Mouse (Mus musculus) c-Kit-positive CD71-negative TER-119-negative erythroid progenitor cells, embryonic 14.5 days (primary cell): ENCODE data around the gene Bphl.
"Not testable (repeated sequence)": the region's sequence is repeated elsewhere in the genome, so short reads cannot be mapped to it uniquely, and the experiment has no call there.

Experiments used
- DNase-seq: peaks from one replicate; pipeline ENCODE4 v3.0.0-alpha.2; 2013; ENCODE audit warnings: low read depth

The Bphl gene

GRCm38 (mm10) chr13:34088201-34088649 lies 50.8 kb downstream of the Bphl start:
- not testable (repeated sequence) for DNase-seq

GRCm38 (mm10) chr13:34088871-34089288 lies 51.5 kb downstream of the Bphl start:
- DNase-seq, result no peak

- no peak for DNase-seq
These were observed 52.0 kb downstream of the Bphl start for GRCm38 (mm10) chr13:34089358-34089757.

- DNase-seq, result no peak
These were observed 58.4 kb downstream of the Bphl start for GRCm38 (mm10) chr13:34095542-34096435.

GRCm38 (mm10) chr13:34096455-34096854 lies 59.1 kb downstream of the Bphl start:
- no peak for DNase-seq

GRCm38 (mm10) chr13:34097086-34097485 lies 59.7 kb downstream of the Bphl start:
- DNase-seq, result no peak

- no peak for DNase-seq
These were observed 63.3 kb downstream of the Bphl start for GRCm38 (mm10) chr13:34100733-34101132.

GRCm38 (mm10) chr13:34101247-34101646 lies 63.9 kb downstream of the Bphl start:
- no peak for DNase-seq

- DNase-seq, result no peak
These were observed 64.5 kb downstream of the Bphl start for GRCm38 (mm10) chr13:34101908-34102307.

GRCm38 (mm10) chr13:34105364-34105763 lies 68.0 kb downstream of the Bphl start:
- DNase-seq, result no peak

- no peak for DNase-seq
These were observed 68.9 kb downstream of the Bphl start for GRCm38 (mm10) chr13:34106256-34106655.

- no peak for DNase-seq
These were observed 69.6 kb downstream of the Bphl start for GRCm38 (mm10) chr13:34106999-34107398.

GRCm38 (mm10) chr13:34109035-34109676 lies 71.8 kb downstream of the Bphl start:
- DNase-seq, result no peak

- no peak for DNase-seq
These were observed 72.3 kb downstream of the Bphl start for GRCm38 (mm10) chr13:34109677-34110058.

- no peak for DNase-seq
These were observed 73.6 kb downstream of the Bphl start for GRCm38 (mm10) chr13:34111019-34111418.

GRCm38 (mm10) chr13:34111878-34112277 lies 74.5 kb downstream of the Bphl start:
- DNase-seq, result no peak

- DNase-seq, result no peak
These were observed 75.1 kb downstream of the Bphl start for GRCm38 (mm10) chr13:34112369-34113081.

GRCm38 (mm10) chr13:34113086-34113485 lies 75.7 kb downstream of the Bphl start:
- no peak for DNase-seq

- no peak for DNase-seq
These were observed 77.3 kb downstream of the Bphl start for GRCm38 (mm10) chr13:34114654-34115053.

- DNase-seq, result no peak
These were observed 79.1 kb downstream of the Bphl start for GRCm38 (mm10) chr13:34116508-34116907.

GRCm38 (mm10) chr13:34118816-34119215 lies 81.4 kb downstream of the Bphl start:
- no peak for DNase-seq

GRCm38 (mm10) chr13:34119406-34119805 lies 82.0 kb downstream of the Bphl start:
- DNase-seq, result no peak

GRCm38 (mm10) chr13:34120536-34120935 lies 83.1 kb downstream of the Bphl start:
- no peak for DNase-seq
